Mouse (Mus musculus) intestine, postnatal 0 days (tissue): ENCODE results near the gene Mlec. TPM values are rescaled to one million over a fixed set of nuclear protein-coding genes. Genes with fewer than 3 reads are reported as not detected.
"Not testable (repeated sequence)": the region's sequence is repeated elsewhere in the genome, so short reads cannot be mapped to it uniquely, and the experiment has no call there.

Experiments used
- ATAC-seq: fragments of 200-750 bp; cut with Nextera tagmentation; 2 replicates; pipeline ENCODE4 v1.8.0; 2017; ENCODE audit warnings: mild to moderate bottlenecking, moderate TSS enrichment, moderate library complexity
- H3K27ac ChIP-seq: fragments of 300-500 bp; sonication (generic); 2 replicates; pipeline ENCODE4 v1.5.1; 2014; ENCODE audit warnings: mild to moderate bottlenecking, low read depth, low read length, moderate library complexity
- H3K27me3 ChIP-seq: fragments of 300-500 bp; sonication (generic); replicated peaks from 2 replicates; pipeline ENCODE4 v1.6.1; 2014; ENCODE audit warnings: low read length, mixed read lengths; ENCODE audit not compliant: control insufficient read depth, insufficient read depth
- H3K36me3 ChIP-seq: fragments of 300-500 bp; sonication (generic); 2 replicates; pipeline ENCODE4 v1.6.1; 2014; ENCODE audit warnings: mild to moderate bottlenecking, moderate library complexity; ENCODE audit not compliant: control insufficient read depth, insufficient read depth
- H3K4me1 ChIP-seq: fragments of 300-500 bp; sonication (generic); replicated peaks from 2 replicates; pipeline ENCODE4 v1.6.1; 2014; ENCODE audit warnings: antibody characterized with exemption, low read length, mixed read lengths; ENCODE audit not compliant: control insufficient read depth, insufficient read depth
- H3K4me2 ChIP-seq: fragments of 300-500 bp; sonication (generic); replicated peaks from 2 replicates; pipeline ENCODE4 v1.6.1; 2014; ENCODE audit warnings: low read depth, mild to moderate bottlenecking, moderate library complexity
- H3K4me3 ChIP-seq: fragments of 300-500 bp; sonication (generic); 2 replicates; pipeline ENCODE4 v1.5.1; 2014; ENCODE audit warnings: low read depth, low read length
- H3K9ac ChIP-seq: fragments of 300-500 bp; sonication (generic); 2 replicates; pipeline ENCODE4 v1.6.1; 2014; ENCODE audit warnings: mild to moderate bottlenecking, low read depth, low read length
- H3K9me3 ChIP-seq: fragments of 300-500 bp; sonication (generic); 2 replicates; pipeline ENCODE4 v1.6.1; 2016; ENCODE audit warnings: mixed run types; ENCODE audit not compliant: control insufficient read depth
- CTCF ChIP-seq: sonication (generic); IDR thresholded peaks from 2 replicates; pipeline ENCODE4 v1.5.1; 2016; ENCODE audit warnings: low read depth, mild to moderate bottlenecking, control low read depth, antibody characterized with exemption, moderate library complexity
- WGBS: fragments of 180-500 bp; shearing (Covaris S2); extraction: QIAGEN DNeasy Blood & Tissue Kit; methylation state at CpG from one replicate; pipeline ENCODE4 v1.1.7; 2014; 5-methylcytosine and 5-hydroxymethylcytosine counted together
- polyA plus RNA-seq: library from polyadenylated mRNA; unstranded; fragments of >200 nt; fragmentation: Nextera tagmentation; extraction: Ambion mirVana; gene quantifications from 2 replicates; pipeline ENCODE4 v1.2.1, GENCODE M21; 2015

The Mlec gene
- polyA plus RNA-seq, 1 experiment from 2014 or later = 56.7 TPM

DNA sequence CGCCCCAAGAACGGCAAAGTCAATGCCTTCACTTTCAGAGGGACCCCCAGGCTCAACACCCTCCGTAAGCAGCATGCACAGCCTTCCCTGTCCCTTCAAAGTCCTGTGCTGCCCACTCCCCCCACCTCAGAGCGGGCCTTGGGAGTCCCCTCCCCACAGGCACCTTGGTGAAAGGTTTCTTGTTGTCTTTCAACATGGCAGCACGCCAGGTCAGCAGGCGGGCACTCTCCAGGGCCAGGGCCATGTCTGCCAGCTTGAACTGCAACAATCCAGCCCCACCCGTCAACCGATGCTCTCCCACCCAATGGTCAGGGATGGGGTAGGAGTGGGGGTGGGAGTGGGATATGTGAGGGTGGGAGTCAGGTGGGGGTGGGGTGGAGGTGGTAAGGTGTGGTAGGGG is 46.8 kb downstream of the Mlec start:
- H3K27me3 ChIP-seq = no peaks in the 10 kb centered on the region
- peaks cover 46% of the 10 kb centered on the region for H3K36me3 ChIP-seq
- 90% methylated on average over 8 of the region's 8 CpGs for WGBS
- no peak overlapping the region for H3K4me3 ChIP-seq
- no peaks in the 10 kb centered on the region for H3K9me3 ChIP-seq
- H3K4me1 ChIP-seq = no peaks in the 10 kb centered on the region
- H3K9ac ChIP-seq = no peak overlapping the region
- H3K4me2 ChIP-seq = no peak overlapping the region
- ATAC-seq = no peak
- no peak overlapping the region for H3K27ac ChIP-seq
- TF ChIP-seq CTCF = no peak

GRCm38 (mm10) chr5:115103253-115103652 is 54.7 kb downstream of the Mlec start:
- not testable (repeated sequence) for H3K4me2 ChIP-seq, H3K9ac ChIP-seq, ATAC-seq, H3K27ac ChIP-seq, H3K9me3 ChIP-seq, H3K4me3 ChIP-seq, H3K27me3 ChIP-seq, H3K4me1 ChIP-seq
- H3K36me3 ChIP-seq = peaks cover 25% of the 10 kb centered on the region
- WGBS = 98% methylated on average over 23 of the region's 23 CpGs

DNA sequence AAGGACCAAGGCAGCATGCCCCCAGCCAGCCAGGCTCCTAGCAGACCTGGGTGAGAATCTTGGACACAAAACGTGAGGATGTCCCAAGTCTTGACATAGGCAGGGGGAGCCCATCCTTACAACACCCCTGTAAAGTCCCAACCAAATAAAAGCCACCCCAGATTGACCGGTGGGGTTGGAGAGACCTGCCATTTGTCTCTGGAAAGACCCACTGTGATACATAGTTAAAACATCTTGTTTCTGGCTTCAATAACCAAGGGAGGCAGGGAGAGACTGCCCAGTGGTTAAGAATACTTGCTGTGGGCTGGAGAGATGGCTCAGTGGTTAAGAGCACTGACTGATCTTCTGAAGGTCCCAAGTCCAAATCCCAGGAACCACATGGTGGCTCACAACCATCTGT is 55.7 kb downstream of the Mlec start:
- Histone ChIP-seq H3K4me3 (no peak overlapping the region), H3K4me1 (no peaks in the 10 kb centered on the region), H3K27me3 (no peaks in the 10 kb centered on the region), H3K9ac (no peak overlapping the region), H3K36me3 (peaks cover 34% of the 10 kb centered on the region), H3K9me3 (no peaks in the 10 kb centered on the region), H3K27ac (no peak overlapping the region), H3K4me2 (no peak overlapping the region)
- TF ChIP-seq CTCF = no peak
- WGBS = 88% methylated on average over 2 of the region's 2 CpGs
- ATAC-seq = no peak

- no peak for TF ChIP-seq CTCF
- Histone ChIP-seq H3K27ac (peak overlapping the region; percentile 46), H3K36me3 (peaks cover 48% of the 10 kb centered on the region), H3K27me3 (no peaks in the 10 kb centered on the region), H3K9me3 (no peaks in the 10 kb centered on the region), H3K4me1 (no peaks in the 10 kb centered on the region), H3K9ac (no peak overlapping the region), H3K4me3 (no peak overlapping the region), H3K4me2 (no peak overlapping the region)
- ATAC-seq = peak; percentile 62
- 57% methylated on average over 6 of the region's 6 CpGs for WGBS
Observed at GRCm38 (mm10) chr5:115100473-115100872, 57.5 kb downstream of the Mlec start.

- Histone ChIP-seq H3K36me3 (peaks cover 53% of the 10 kb centered on the region), H3K27me3 (no peaks in the 10 kb centered on the region), H3K9me3 (no peaks in the 10 kb centered on the region), H3K4me1 (no peaks in the 10 kb centered on the region), H3K9ac (no peak overlapping the region), H3K4me3 (no peak overlapping the region), H3K27ac (peak overlapping the region; percentile 46), H3K4me2 (no peak overlapping the region)
- no peak for ATAC-seq
- TF ChIP-seq CTCF = no peak
- 73% methylated on average over 9 of the region's 9 CpGs for WGBS
Observed at GRCm38 (mm10) chr5:115099991-115100390, 58.0 kb downstream of the Mlec start.

GRCm38 (mm10) chr5:115099530-115099929 is 58.4 kb downstream of the Mlec start:
- WGBS = 79% methylated on average over 5 of the region's 5 CpGs
- H3K9me3 ChIP-seq = no peaks in the 10 kb centered on the region
- no peak overlapping the region for H3K9ac ChIP-seq
- H3K27ac ChIP-seq = no peak overlapping the region; the same call in 1 of the 2 replicates
- H3K4me3 ChIP-seq = no peak overlapping the region
- ATAC-seq = no peak; the same call in 1 of the 2 replicates
- H3K36me3 ChIP-seq = peaks cover 55% of the 10 kb centered on the region
- H3K27me3 ChIP-seq = no peaks in the 10 kb centered on the region
- no peak overlapping the region for H3K4me2 ChIP-seq
- no peak for TF ChIP-seq CTCF
- no peaks in the 10 kb centered on the region for H3K4me1 ChIP-seq

- no peaks in the 10 kb centered on the region for H3K9me3 ChIP-seq
Observed at GRCm38 (mm10) chr5:115098195-115098594, 59.8 kb downstream of the Mlec start, which contains the start of gene Gm10401. Gene Gm10401, minus strand, starts transcription at chr5:115098295.

More at GRCm38 (mm10) chr5:115098195-115098594, 59.8 kb downstream of the Mlec start, which contains the start of gene Gm10401:
- no peaks in the 10 kb centered on the region for H3K4me1 ChIP-seq
- H3K27ac ChIP-seq = no peak within 1 kb of the TSS
- 98% methylated on average over 8 of the region's 8 CpGs for WGBS
- no peak for TF ChIP-seq CTCF
- H3K9ac ChIP-seq = no peak within 1 kb of the TSS
- H3K4me2 ChIP-seq = no peak within 1 kb of the TSS
- H3K4me3 ChIP-seq = no peak within 1 kb of the TSS
- H3K27me3 ChIP-seq = no peaks in the 10 kb centered on the region
- ATAC-seq = no peak
- peaks cover 55% of the 10 kb centered on the region for H3K36me3 ChIP-seq

Other genes with a start within 250 kb of the Mlec start
- gene Oasl1, start 234.9 kb downstream of the Mlec start, polyA plus RNA-seq = 20.1 and 25.5 TPM in 2 replicates
- gene 2210016L21Rik, start 216.0 kb downstream of the Mlec start, polyA plus RNA-seq = 55.6 and 56.5 TPM in 2 replicates
- 15.9 and 16.1 TPM in 2 replicates for gene Hnf1a, start 187.1 kb downstream of the Mlec start, polyA plus RNA-seq
- 19.5 and 20.8 TPM in 2 replicates for gene Sppl3, start 147.0 kb downstream of the Mlec start, polyA plus RNA-seq
- 13.8 and 17.0 TPM in 2 replicates for gene Gm10401, start 59.9 kb downstream of the Mlec start, polyA plus RNA-seq
- gene Acads, start 38.8 kb downstream of the Mlec start, polyA plus RNA-seq = 100 and 113 TPM in 2 replicates
- 10.1 and 12.2 TPM in 2 replicates for gene Unc119b, start 23.2 kb downstream of the Mlec start, polyA plus RNA-seq
- 0.57 and 0.90 TPM in 2 replicates for gene Cabp1, start 36.2 kb upstream of the Mlec start, polyA plus RNA-seq
- 75.7 and 77.1 TPM in 2 replicates for gene Pop5, start 77.7 kb upstream of the Mlec start, polyA plus RNA-seq
- gene Rnf10, start 114.7 kb upstream of the Mlec start, polyA plus RNA-seq = 64.9 and 69.1 TPM in 2 replicates
- 31.3 and 32.4 TPM in 2 replicates for gene Coq5, start 121.5 kb upstream of the Mlec start, polyA plus RNA-seq
- gene Dynll1, start 142.8 kb upstream of the Mlec start, polyA plus RNA-seq = 510 and 539 TPM in 2 replicates
- 105 and 117 TPM in 2 replicates for gene Srsf9, start 169.0 kb upstream of the Mlec start, polyA plus RNA-seq
- gene Gatc, start 183.0 kb upstream of the Mlec start, polyA plus RNA-seq = 12.9 and 15.2 TPM in 2 replicates
- 49.8 and 51.9 TPM in 2 replicates for gene Triap1, start 183.0 kb upstream of the Mlec start, polyA plus RNA-seq
- gene Cox6a1, start 190.8 kb upstream of the Mlec start, polyA plus RNA-seq = 2,037 and 2,087 TPM in 2 replicates